Mouse (Mus musculus) neutrophil, adult 83 days (primary cell): ENCODE measurements around the gene Fam189b. TPM values are rescaled to one million over a fixed set of nuclear protein-coding genes. Genes with fewer than 3 reads are reported as not detected.

Source experiments
- total RNA-seq, 2 experiments: library from RNA; stranded (reverse); gene quantifications; one replicate each; pipeline ENCODE4 v1.2.4; 2023

Fam189b gene
- total RNA-seq: 1 to 10 TPM; 4.8 to 7.0 TPM

GRCm38 (mm10) chr3:89183058-89183958 lies at the start of gene Fam189b:
TSS of gene Fam189b (plus strand) at chr3:89183143.

GRCm38 (mm10) chr3:89135958-89136357 lies 47.0 kb upstream of the Fam189b start, which contains the start of gene Pklr:
TSS of gene Pklr (plus strand) at chr3:89136142.

GRCm38 (mm10) chr3:89159616-89160344 lies 23.2 kb upstream of the Fam189b start, which contains the start of gene Hcn3:
TSS of gene Hcn3 (minus strand) at chr3:89160196.

GRCm38 (mm10) chr3:89164506-89165267 lies 18.3 kb upstream of the Fam189b start, which contains the start of gene Clk2:
TSS of gene Clk2 (plus strand) at chr3:89164795.

GRCm38 (mm10) chr3:89177242-89178106 lies 5.5 kb upstream of the Fam189b start, which contains the start of gene Scamp3:
TSS of gene Scamp3 (plus strand) at chr3:89177473.

GRCm38 (mm10) chr3:89202253-89203141 lies 19.6 kb downstream of the Fam189b start, which contains the start of gene Gba:
TSS of gene Gba (plus strand) at chr3:89202928.

GRCm38 (mm10) chr3:89214681-89215411 lies 31.9 kb downstream of the Fam189b start, which contains the start of gene Thbs3:
TSS of gene Thbs3 (plus strand) at chr3:89215180.

GRCm38 (mm10) chr3:89226900-89227299 lies 44.0 kb downstream of the Fam189b start, which contains the start of gene Mtx1:
TSS of gene Mtx1 (minus strand) at chr3:89227088.

GRCm38 (mm10) chr3:89228836-89229235 lies 45.9 kb downstream of the Fam189b start, which contains the start of gene Muc1:
TSS of gene Muc1 (plus strand) at chr3:89229057.

Other genes starting within 250 kb of the Fam189b start
- gene Ash1l, start 232.5 kb upstream of the Fam189b start, total RNA-seq: 10 to 100 TPM; 37.4 to 45.5 TPM
- 10 to 100 TPM; 62.3 to 64.7 TPM for gene Dap3, start 232.0 kb upstream of the Fam189b start, total RNA-seq
- gene Rusc1, start 89.8 kb upstream of the Fam189b start, total RNA-seq: 10 to 100 TPM; 19.9 to 21.7 TPM
- not detected for gene Gm43738, start 82.0 kb upstream of the Fam189b start, total RNA-seq
- 10 to 100 TPM; 26.5 to 33.5 TPM for gene Fdps, start 81.2 kb upstream of the Fam189b start, total RNA-seq
- gene Pklr, start 47.0 kb upstream of the Fam189b start, total RNA-seq: 10 to 100 TPM; 14.9 to 33.6 TPM
- not detected for gene Hcn3, start 22.9 kb upstream of the Fam189b start, total RNA-seq
- gene Clk2, start 18.3 kb upstream of the Fam189b start, total RNA-seq: 10 to 100 TPM; 52.8 to 53.7 TPM
- 10 to 100 TPM; 45.9 to 51.1 TPM for gene Scamp3, start 5.7 kb upstream of the Fam189b start, total RNA-seq
- gene Gba, start 19.8 kb downstream of the Fam189b start, total RNA-seq: 10 to 100 TPM; 59.9 to 64.3 TPM
- gene Thbs3, start 32.0 kb downstream of the Fam189b start, total RNA-seq: 1 to 10 TPM in 1 of 2 experiments, under 1 TPM in 1; 0.68 to 1.4 TPM
- 10 to 100 TPM; 44.5 to 57.2 TPM for gene Mtx1, start 43.9 kb downstream of the Fam189b start, total RNA-seq
- gene Muc1, start 45.9 kb downstream of the Fam189b start, total RNA-seq: not detected
- 10 to 100 TPM; 68.3 to 70.2 TPM for gene Krtcap2, start 62.8 kb downstream of the Fam189b start, total RNA-seq
- gene Trim46, start 63.2 kb downstream of the Fam189b start, total RNA-seq: under 1 TPM; 0.44 to 0.61 TPM
- gene Dpm3, start 76.2 kb downstream of the Fam189b start, total RNA-seq: 10 to 100 TPM; 42.5 to 56.9 TPM
- 10 to 100 TPM; 24.1 to 29.6 TPM for gene Slc50a1, start 87.4 kb downstream of the Fam189b start, total RNA-seq
- gene Efna1, start 98.0 kb downstream of the Fam189b start, total RNA-seq: not detected
- not detected for gene Efna3, start 139.8 kb downstream of the Fam189b start, total RNA-seq
- not detected for gene Efna4, start 154.9 kb downstream of the Fam189b start, total RNA-seq
- gene Adam15, start 166.9 kb downstream of the Fam189b start, total RNA-seq: 100 to 1,000 TPM; 119 to 125 TPM
- gene Dcst2, start 178.8 kb downstream of the Fam189b start, total RNA-seq: under 1 TPM in 1 of 2 experiments, not detected in 1; 0.15 TPM
- not detected for gene Dcst1, start 182.1 kb downstream of the Fam189b start, total RNA-seq
- 100 to 1,000 TPM; 136 to 149 TPM for gene Zbtb7b, start 211.6 kb downstream of the Fam189b start, total RNA-seq
- not detected for gene Lenep, start 219.7 kb downstream of the Fam189b start, total RNA-seq
- 10 to 100 TPM; 13.8 to 17.9 TPM for gene Flad1, start 228.7 kb downstream of the Fam189b start, total RNA-seq
- gene Cks1b, start 235.2 kb downstream of the Fam189b start, total RNA-seq: 10 to 100 TPM; 45.4 to 57.0 TPM
- 100 to 1,000 TPM; 114 to 119 TPM for gene Shc1, start 235.3 kb downstream of the Fam189b start, total RNA-seq
- gene Pygo2, start 247.1 kb downstream of the Fam189b start, total RNA-seq: 10 to 100 TPM; 36.1 to 46.3 TPM